Mouse (Mus musculus): ENCODE measurements around the gene Oard1. TPM values are rescaled to one million over a fixed set of nuclear protein-coding genes. Genes with fewer than 3 reads are reported as not detected.

The Oard1 gene
- total and polyA plus RNA-seq, 3 experiments: 30.6 to 59.4 (median 32.6) TPM

DNA sequence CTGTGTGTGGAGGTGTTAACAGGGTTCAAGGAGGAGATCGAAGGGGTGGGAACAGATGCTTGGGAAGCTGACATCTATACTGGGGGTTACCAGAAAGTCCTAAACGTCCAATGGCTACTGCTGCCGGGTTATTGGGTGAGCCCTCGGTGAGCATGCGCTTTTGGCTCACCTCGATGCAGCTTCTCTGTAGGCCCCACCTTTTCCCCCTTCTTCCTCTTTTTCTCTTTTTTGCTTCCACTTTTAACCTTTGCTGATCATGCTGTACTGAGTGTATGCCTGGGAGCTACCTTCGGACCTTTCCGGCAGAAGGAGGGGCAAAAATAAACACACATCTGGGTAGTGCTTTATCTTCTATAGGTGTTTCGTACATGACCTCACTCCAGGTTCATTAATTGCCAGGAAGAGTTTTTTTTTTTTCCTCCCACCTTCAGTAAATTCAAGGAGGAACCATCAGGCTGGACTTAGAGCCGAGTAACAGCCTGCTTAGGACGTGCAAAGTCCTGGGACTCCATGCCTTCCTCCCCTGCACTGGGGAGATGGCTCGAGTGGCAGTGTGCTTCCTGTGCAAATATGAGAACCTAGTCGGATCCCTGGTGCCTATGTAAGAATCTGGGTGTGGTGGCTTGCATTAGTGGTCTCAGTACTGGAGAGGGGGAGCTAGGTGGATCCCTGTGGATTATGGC lies 48.3 kb downstream of the Oard1 start:
- dilution Hi-C loops (cut with MboI; ENCODE audit: extremely low pct_ligation_motif_present, extremely low pct_unique_long_range_greater_than_20kb, low sequenced_read_pairs) (no loop called here), in situ Hi-C loops (cut with MboI; ENCODE audit: low pct_ligation_motif_present, low pct_unique_long_range_greater_than_20kb, low sequenced_read_pairs) (loop anchor here (10.0 to 25.0 kb wide), 2 partner anchors 147 to 954 kb away; no protein-coding TSS in a partner anchor)
- Histone ChIP-seq H3K4me1 (ENCODE audit: control insufficient read depth in 1 of 2, insufficient read depth in 2 of 2) (no peaks in the 10 kb centered on the region), H3K9ac (ENCODE audit: insufficient read depth, low read depth) (no peak overlapping the region), H3K4me3 (replicated peaks in 1 of 3; ENCODE audit: low read depth in 2 of 3, low read length in 2 of 3, poor library complexity in 1 of 3) (no peak overlapping the region), H3K9me3 (replicated peaks; ENCODE audit: low read length) (no peaks in the 10 kb centered on the region), H3K79me2 (replicated peaks; ENCODE audit: control insufficient read depth, extremely low read depth, insufficient read depth, poor library complexity, severe bottlenecking) (no peaks in the 10 kb centered on the region), H3K27ac (ENCODE audit: insufficient read depth, low read depth) (no peak overlapping the region), H3K36me3 (replicated peaks in 1 of 2; ENCODE audit: control insufficient read depth in 1 of 2, insufficient read depth in 1 of 2, low read length in 1 of 2) (no peaks in the 10 kb centered on the region), H3K27me3 (replicated peaks) (peaks cover 4% of the 10 kb centered on the region), H3K4me2 (ENCODE audit: insufficient read depth, low read depth, poor library complexity, severe bottlenecking) (no peak overlapping the region)
- TF ChIP-seq MAFK (IDR thresholded peaks at IDR 0.05; ENCODE audit: insufficient replicate concordance, low read length) (no peak), POLR2AphosphoS2 (IDR thresholded peaks at IDR 0.05; ENCODE audit: low read depth, low read length) (no peak), ZMIZ1 (IDR thresholded peaks at IDR 0.05; ENCODE audit: low read depth, low read length) (no peak), ZC3H11A (IDR thresholded peaks at IDR 0.05; ENCODE audit: low read depth, low read length) (no peak), TBP (conservative IDR thresholded peaks at IDR 0.05; ENCODE audit: low read depth, low read length) (no peak), NELFE (IDR thresholded peaks at IDR 0.05; ENCODE audit: low read depth, low read length) (no peak)
- no peak for DNase-seq (ENCODE audit: extremely low read depth)

DNA sequence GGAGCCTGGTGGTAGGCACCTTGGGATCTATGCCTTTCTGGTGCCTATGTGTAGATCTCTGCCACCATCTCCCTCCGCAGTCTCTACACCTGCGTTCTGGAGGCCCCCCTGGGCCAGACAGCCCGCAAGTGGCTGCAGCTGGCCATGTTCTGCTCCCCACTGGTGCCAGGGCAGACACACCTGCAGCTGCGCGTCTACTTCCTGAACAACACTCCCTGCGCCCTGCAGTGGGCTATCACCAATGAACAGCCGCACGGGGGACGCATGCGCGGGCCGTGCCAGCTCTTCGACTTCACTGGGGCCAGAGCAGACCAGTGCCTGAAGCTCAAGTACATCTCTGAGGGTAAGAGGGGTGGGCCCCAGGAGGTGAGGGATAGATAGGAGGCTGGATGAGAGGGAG lies 52.3 kb downstream of the Oard1 start:
- dilution Hi-C loops (cut with MboI; ENCODE audit: extremely low pct_ligation_motif_present, extremely low pct_unique_long_range_greater_than_20kb, low sequenced_read_pairs): no loop called here
- peaks cover 10% of the 10 kb centered on the region for H3K27me3 ChIP-seq (replicated peaks)
- no peak overlapping the region for H3K9ac ChIP-seq (ENCODE audit: insufficient read depth, low read depth)

More for the DNA sequence above, 52.3 kb downstream of the Oard1 start:
- no peaks in the 10 kb centered on the region for H3K4me1 ChIP-seq (ENCODE audit: control insufficient read depth in 1 of 2, insufficient read depth in 2 of 2)
- no peaks in the 10 kb centered on the region for H3K36me3 ChIP-seq (replicated peaks in 1 of 2; ENCODE audit: control insufficient read depth in 1 of 2, insufficient read depth in 1 of 2, low read length in 1 of 2)
- no peak overlapping the region for H3K27ac ChIP-seq (ENCODE audit: insufficient read depth, low read depth)
- DNase-seq (ENCODE audit: extremely low read depth): no peak
- in situ Hi-C loops (cut with MboI; ENCODE audit: low pct_ligation_motif_present, low pct_unique_long_range_greater_than_20kb, low sequenced_read_pairs): loop anchor here (25.0 kb wide), 1 partner anchor 950 kb away; no protein-coding TSS in a partner anchor
- H3K4me2 ChIP-seq (ENCODE audit: insufficient read depth, low read depth, poor library complexity, severe bottlenecking): no peak overlapping the region
- TF ChIP-seq JUND (conservative IDR thresholded peaks at IDR 0.05; ENCODE audit: low read depth, low read length): no peak
- no peak for TF ChIP-seq MAX (IDR thresholded peaks at IDR 0.05; ENCODE audit: low read length)
- TF ChIP-seq GABPA (IDR thresholded peaks at IDR 0.05; ENCODE audit: insufficient replicate concordance, low read depth, low read length): no peak
- TF ChIP-seq ZKSCAN1 (IDR thresholded peaks at IDR 0.05; ENCODE audit: borderline replicate concordance, low read depth, low read length): no peak
- TF ChIP-seq MXI1 (IDR thresholded peaks at IDR 0.05; ENCODE audit: low read depth, low read length): no peak
- no peak for TF ChIP-seq USF2 (conservative IDR thresholded peaks at IDR 0.05; ENCODE audit: low read depth, low read length)
- no peak for TF ChIP-seq ZNF384 (IDR thresholded peaks at IDR 0.05; ENCODE audit: low read depth, low read length)
- no peak for TF ChIP-seq POLR2AphosphoS2 (IDR thresholded peaks at IDR 0.05; ENCODE audit: low read depth, low read length)
- TF ChIP-seq SMC3 (IDR thresholded peaks at IDR 0.05; ENCODE audit: low read depth, low read length): no peak
- no peak for TF ChIP-seq UBTF (IDR thresholded peaks at IDR 0.05; ENCODE audit: low read depth, low read length)
- no peak for TF ChIP-seq TCF12 (IDR thresholded peaks at IDR 0.05; ENCODE audit: low read depth, low read length)
- no peak for TF ChIP-seq E2F4 (IDR thresholded peaks at IDR 0.05; ENCODE audit: insufficient replicate concordance, low read depth, low read length)
- no peak for TF ChIP-seq BHLHE40 (IDR thresholded peaks at IDR 0.05; ENCODE audit: low read depth, low read length)
- TF ChIP-seq MAZ (IDR thresholded peaks at IDR 0.05; ENCODE audit: low read depth, low read length): no peak
- no peak for TF ChIP-seq JUN (IDR thresholded peaks at IDR 0.05; ENCODE audit: insufficient read depth, low read depth, low read length)
- no peak for TF ChIP-seq MEF2A (IDR thresholded peaks at IDR 0.05; ENCODE audit: borderline replicate concordance, low read depth, low read length)
- no peak for TF ChIP-seq KAT2A (IDR thresholded peaks at IDR 0.05; ENCODE audit: insufficient replicate concordance, low read length)
- no peak for TF ChIP-seq HCFC1 (IDR thresholded peaks at IDR 0.05; ENCODE audit: low read depth, low read length)
- no peak for TF ChIP-seq IRF4 (IDR thresholded peaks at IDR 0.05; ENCODE audit: low read depth, low read length)
- no peak for TF ChIP-seq ZMIZ1 (IDR thresholded peaks at IDR 0.05; ENCODE audit: low read depth, low read length)
- H3K79me2 ChIP-seq (replicated peaks; ENCODE audit: control insufficient read depth, extremely low read depth, insufficient read depth, poor library complexity, severe bottlenecking): no peaks in the 10 kb centered on the region
- H3K4me3 ChIP-seq (replicated peaks in 1 of 3; ENCODE audit: low read depth in 2 of 3, low read length in 2 of 3, poor library complexity in 1 of 3): no peak overlapping the region
- no peaks in the 10 kb centered on the region for H3K9me3 ChIP-seq (replicated peaks; ENCODE audit: low read length)

All from CH12.LX (cell line).